Mouse (Mus musculus): ENCODE data around the gene Bicdl2.

Bicdl2 gene

GRCm38 (mm10) chr17:23674271-23674952 is 14.1 kb downstream of the Bicdl2 start:
- DNase-seq (ENCODE audit: low read depth, low spot score), result no peak

- DNase-seq (ENCODE audit: low read depth, low spot score), result no peak
Observed at GRCm38 (mm10) chr17:23675127-23675526, 14.8 kb downstream of the Bicdl2 start.

GRCm38 (mm10) chr17:23675564-23676281 is 15.4 kb downstream of the Bicdl2 start:
- DNase-seq (ENCODE audit: low read depth, low spot score), result no peak

GRCm38 (mm10) chr17:23676473-23677031 is 16.2 kb downstream of the Bicdl2 start:
- DNase-seq (ENCODE audit: low read depth, low spot score), result no peak

GRCm38 (mm10) chr17:23677236-23677679 is 17.0 kb downstream of the Bicdl2 start, which contains the start of gene Tnfrsf12a:
TSS of gene Tnfrsf12a (minus strand) at chr17:23677468.
- peak; percentile 68 for DNase-seq (ENCODE audit: low read depth, low spot score)

GRCm38 (mm10) chr17:23679127-23679835 is 19.0 kb downstream of the Bicdl2 start, which contains the start of gene Cldn6:
TSS of gene Cldn6 (plus strand) at chr17:23679249.
- no peak for DNase-seq (ENCODE audit: low read depth, low spot score)

- no peak for DNase-seq (ENCODE audit: low read depth, low spot score)
Observed at GRCm38 (mm10) chr17:23680336-23680735, 20.0 kb downstream of the Bicdl2 start.

- DNase-seq (ENCODE audit: low read depth, low spot score), result no peak
Observed at GRCm38 (mm10) chr17:23681086-23681485, 20.8 kb downstream of the Bicdl2 start.

GRCm38 (mm10) chr17:23682092-23682491 is 21.8 kb downstream of the Bicdl2 start:
- DNase-seq (ENCODE audit: low read depth, low spot score), result no peak

- DNase-seq (ENCODE audit: low read depth, low spot score), result no peak
Observed at GRCm38 (mm10) chr17:23682530-23682929, 22.2 kb downstream of the Bicdl2 start.

GRCm38 (mm10) chr17:23683226-23683625 is 22.9 kb downstream of the Bicdl2 start:
- DNase-seq (ENCODE audit: low read depth, low spot score), result no peak

GRCm38 (mm10) chr17:23683856-23684672 is 23.8 kb downstream of the Bicdl2 start, which contains the start of gene Cldn9:
TSS of gene Cldn9 (minus strand) at chr17:23684026.
- DNase-seq (ENCODE audit: low read depth, low spot score), result peak; percentile 52

- no peak for DNase-seq (ENCODE audit: low read depth, low spot score)
Observed at GRCm38 (mm10) chr17:23694491-23694890, 34.2 kb downstream of the Bicdl2 start.

- peak; percentile 81 for DNase-seq (ENCODE audit: low read depth, low spot score)
Observed at GRCm38 (mm10) chr17:23695801-23696200, 35.5 kb downstream of the Bicdl2 start.

- DNase-seq (ENCODE audit: low read depth, low spot score), result no peak
Observed at GRCm38 (mm10) chr17:23699131-23700077, 39.1 kb downstream of the Bicdl2 start.

GRCm38 (mm10) chr17:23700079-23700478 is 39.8 kb downstream of the Bicdl2 start:
- DNase-seq (ENCODE audit: low read depth, low spot score), result peak; percentile 91

GRCm38 (mm10) chr17:23703301-23703700 is 43.0 kb downstream of the Bicdl2 start:
- no peak for DNase-seq (ENCODE audit: low read depth, low spot score)

GRCm38 (mm10) chr17:23704741-23705140 is 44.4 kb downstream of the Bicdl2 start:
- DNase-seq (ENCODE audit: low read depth, low spot score), result no peak

- DNase-seq (ENCODE audit: low read depth, low spot score), result no peak
Observed at GRCm38 (mm10) chr17:23705525-23706104, 45.3 kb downstream of the Bicdl2 start.
